Mouse (Mus musculus) stomach, postnatal 0 days (tissue): ENCODE results near the gene A4galt. TPM values are rescaled to one million over a fixed set of nuclear protein-coding genes. Genes with fewer than 3 reads are reported as not detected.

Experiments used
- ATAC-seq: fragments of 200-750 bp; cut with Nextera tagmentation; 2 replicates; pipeline ENCODE4 v1.8.0; 2017; ENCODE audit not compliant: low FRiP score, low TSS enrichment
- DNase-seq: peaks from one replicate; pipeline ENCODE4 v3.0.0-alpha.2; 2016; ENCODE audit warnings: low spot score
- H3K27ac ChIP-seq: fragments of 300-500 bp; sonication (generic); replicated peaks from 2 replicates; pipeline ENCODE4 v1.5.1; 2014; ENCODE audit warnings: mild to moderate bottlenecking, control low read depth
- H3K27me3 ChIP-seq: fragments of 300-500 bp; sonication (generic); 2 replicates; pipeline ENCODE4 v1.6.1; 2014; ENCODE audit warnings: low read length; ENCODE audit not compliant: control insufficient read depth, insufficient read depth
- H3K36me3 ChIP-seq: fragments of 300-500 bp; sonication (generic); 2 replicates; pipeline ENCODE4 v1.6.1; 2014; ENCODE audit warnings: low read length, mixed read lengths; ENCODE audit not compliant: control insufficient read depth, insufficient read depth
- H3K4me1 ChIP-seq: fragments of 300-500 bp; sonication (generic); replicated peaks from 2 replicates; pipeline ENCODE4 v1.6.1; 2014; ENCODE audit warnings: antibody characterized with exemption; ENCODE audit not compliant: control insufficient read depth, insufficient read depth
- H3K4me2 ChIP-seq: fragments of 300-500 bp; sonication (generic); replicated peaks from 2 replicates; pipeline ENCODE4 v1.6.1; 2014; ENCODE audit warnings: low read depth, mild to moderate bottlenecking, control low read depth, moderate library complexity
- H3K4me3 ChIP-seq: fragments of 300-500 bp; sonication (generic); 2 replicates; pipeline ENCODE4 v1.5.1; 2014; ENCODE audit warnings: low read depth, low read length, control low read depth
- H3K9ac ChIP-seq: fragments of 300-500 bp; sonication (generic); 2 replicates; pipeline ENCODE4 v1.6.1; 2014; ENCODE audit warnings: mild to moderate bottlenecking, low read length, control low read depth, mixed read lengths
- H3K9me3 ChIP-seq: fragments of 300-500 bp; sonication (generic); 2 replicates; pipeline ENCODE4 v1.6.1; 2016; ENCODE audit warnings: low read length; ENCODE audit not compliant: control insufficient read depth
- CTCF ChIP-seq: IDR thresholded peaks from 2 replicates; pipeline ENCODE4 v1.5.1; 2016; ENCODE audit warnings: antibody characterized with exemption, low read depth, mild to moderate bottlenecking, moderate library complexity
- EP300 ChIP-seq: optimal IDR thresholded peaks from 2 replicates; pipeline ENCODE3; 2016; ENCODE audit warnings: antibody characterized with exemption
- WGBS: fragments of 180-500 bp; shearing (Covaris S2); extraction: QIAGEN DNeasy Blood & Tissue Kit; methylation state at CpG from one replicate; pipeline ENCODE4 v1.1.7; 2014; 5-methylcytosine and 5-hydroxymethylcytosine counted together
- polyA plus RNA-seq: library from polyadenylated mRNA; unstranded; fragments of >200 nt; fragmentation: Nextera tagmentation; extraction: Ambion mirVana; gene quantifications from 2 replicates; pipeline ENCODE4 v1.2.1, GENCODE M21; 2015

The A4galt gene
- polyA plus RNA-seq, 1 experiment from 2014 or later, result 23.0 TPM

- Histone ChIP-seq H3K36me3 (no peaks in the 10 kb centered on the region), H3K9me3 (no peaks in the 10 kb centered on the region), H3K27ac (peak overlapping the region; percentile 67), H3K4me2 (no peak overlapping the region), H3K4me1 (no peaks in the 10 kb centered on the region), H3K4me3 (no peak overlapping the region), H3K9ac (no peak overlapping the region), H3K27me3 (no peaks in the 10 kb centered on the region)
- WGBS, result 74% methylated on average over 13 of the region's 13 CpGs
- TF ChIP-seq CTCF (no peak), EP300 (no peak)
- DNase-seq, result no peak
- ATAC-seq, result no peak
Measured at GRCm38 (mm10) chr15:83292261-83293056, 40.9 kb upstream of the A4galt start.

DNA sequence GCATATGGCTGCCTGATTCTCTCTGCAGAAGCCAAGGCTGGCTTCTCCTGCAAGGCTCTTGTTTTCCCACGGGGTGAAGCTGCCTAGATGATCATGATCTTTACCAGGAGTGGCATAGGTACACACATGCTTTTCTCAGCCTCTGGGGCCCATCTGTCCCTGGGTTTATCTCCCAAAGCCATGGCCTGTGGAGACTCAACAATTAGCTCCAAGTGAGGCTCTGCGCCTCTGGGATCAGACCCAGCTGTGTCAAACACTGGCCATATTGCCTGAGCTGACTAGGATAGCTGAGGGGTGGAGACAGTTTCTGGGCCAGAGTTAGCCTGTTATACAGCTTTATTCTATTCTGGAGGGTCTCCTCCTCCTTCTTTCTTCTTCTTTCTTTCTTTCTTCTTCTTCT, 39.3 kb upstream of the A4galt start:
- no peaks in the 10 kb centered on the region for H3K9me3 ChIP-seq
- no peak overlapping the region for H3K4me3 ChIP-seq
- H3K4me1 ChIP-seq, result no peaks in the 10 kb centered on the region
- 68% methylated on average over 2 of the region's 2 CpGs for WGBS
- TF ChIP-seq CTCF, result no peak
- no peak for TF ChIP-seq EP300
- H3K36me3 ChIP-seq, result no peaks in the 10 kb centered on the region
- no peak overlapping the region for H3K4me2 ChIP-seq
- no peak for DNase-seq
- no peak overlapping the region for H3K9ac ChIP-seq
- no peak for ATAC-seq
- no peaks in the 10 kb centered on the region for H3K27me3 ChIP-seq
- no peak overlapping the region for H3K27ac ChIP-seq

- no peaks in the 10 kb centered on the region for H3K36me3 ChIP-seq
- no peak overlapping the region for H3K4me3 ChIP-seq
- ATAC-seq (no peak; the same call in 1 of the 2 replicates), DNase-seq (no peak)
- no peak overlapping the region for H3K4me2 ChIP-seq
- no peaks in the 10 kb centered on the region for H3K27me3 ChIP-seq
- no peaks in the 10 kb centered on the region for H3K4me1 ChIP-seq
- 74% methylated on average over 8 of the region's 8 CpGs for WGBS
- TF ChIP-seq CTCF, result no peak
- TF ChIP-seq EP300, result no peak
- no peaks in the 10 kb centered on the region for H3K9me3 ChIP-seq
- H3K27ac ChIP-seq, result no peak overlapping the region
- no peak overlapping the region for H3K9ac ChIP-seq
Measured at GRCm38 (mm10) chr15:83284828-83285227, 33.3 kb upstream of the A4galt start.

GRCm38 (mm10) chr15:83282397-83282796, 30.8 kb upstream of the A4galt start:
- no peak overlapping the region for H3K9ac ChIP-seq
- no peaks in the 10 kb centered on the region for H3K4me1 ChIP-seq
- peak overlapping the region; percentile 87; the same call in 1 of the 2 replicates for H3K27ac ChIP-seq
- no peak overlapping the region for H3K4me2 ChIP-seq
- WGBS, result 71% methylated on average over 5 of the region's 5 CpGs
- DNase-seq, result no peak
- H3K4me3 ChIP-seq, result no peak overlapping the region
- TF ChIP-seq CTCF (no peak), EP300 (no peak)
- no peaks in the 10 kb centered on the region for H3K27me3 ChIP-seq
- no peaks in the 10 kb centered on the region for H3K36me3 ChIP-seq
- no peaks in the 10 kb centered on the region for H3K9me3 ChIP-seq
- ATAC-seq, result no peak

GRCm38 (mm10) chr15:83281303-83281702, 29.7 kb upstream of the A4galt start:
- no peaks in the 10 kb centered on the region for H3K36me3 ChIP-seq
- no peaks in the 10 kb centered on the region for H3K4me1 ChIP-seq
- H3K27ac ChIP-seq, result peak overlapping the region; percentile 87
- H3K4me2 ChIP-seq, result no peak overlapping the region
- H3K27me3 ChIP-seq, result no peaks in the 10 kb centered on the region
- ATAC-seq, result peak; percentile 77; the same call in 1 of the 2 replicates
- WGBS, result 39% methylated on average over 11 of the region's 11 CpGs
- H3K9me3 ChIP-seq, result no peaks in the 10 kb centered on the region
- TF ChIP-seq CTCF (no peak), EP300 (no peak)
- H3K4me3 ChIP-seq, result no peak overlapping the region
- DNase-seq, result peak; percentile 29
- H3K9ac ChIP-seq, result no peak overlapping the region

- Histone ChIP-seq H3K4me2 (no peak overlapping the region), H3K36me3 (no peaks in the 10 kb centered on the region), H3K27me3 (no peaks in the 10 kb centered on the region), H3K27ac (no peak overlapping the region), H3K4me1 (no peaks in the 10 kb centered on the region), H3K4me3 (no peak overlapping the region), H3K9ac (no peak overlapping the region), H3K9me3 (no peaks in the 10 kb centered on the region)
- no peak for DNase-seq
- 84% methylated on average over 5 of the region's 5 CpGs for WGBS
- TF ChIP-seq CTCF (no peak), EP300 (no peak)
- ATAC-seq, result no peak
Measured at GRCm38 (mm10) chr15:83278579-83278978, 27.0 kb upstream of the A4galt start.
